Comparison of ENCODE assay signal across 18 mouse cellular contexts in genomic region chr2:6488489-6489056, GRCm38 (mm10).
DNase-seq lines count a peak whose midpoint lies in the region; ATAC-seq lines count a peak whose summit lies in the region.
"Had no signal": no experiment of that assay in that cellular context is flagged by ENCODE, and none has a peak within 500 bp of the region (broad histone marks: within the 10 kb centered on the region; RNA-seq: fewer than 3 reads in every experiment).

No protein-coding gene starts in this region.

- peak; percentile 48 for DNase-seq in forebrain, embryonic 14.5 days (ENCODE audit: low spot score)
- no peak for DNase-seq in forebrain, embryonic 10.5 days (ENCODE audit: extremely low spot score, low spot score)
- DNase-seq in left cerebral cortex, postnatal 14 days (ENCODE audit: low spot score in 2 of 2), result peak; percentile 21 to 42
- DNase-seq in left cerebral cortex, postnatal 10 days (ENCODE audit: extremely low spot score in 1 of 2, low spot score in 2 of 2), result no peak
- peak; percentile 69 for DNase-seq in telencephalon, adult 2 months (ENCODE audit: low read depth, low spot score)
- DNase-seq in thymus, postnatal 0 days (ENCODE audit: low spot score), result no peak
- DNase-seq: adrenal gland, postnatal 10 days; gastrocnemius, postnatal 14 days; heart, postnatal 10 days; lung, postnatal 10 days; spleen, adult 18-20 months had no signal

- H3K27ac ChIP-seq in forebrain, embryonic 14.5 days (ENCODE audit: low read depth, low read length), result no peak overlapping the region
- no peak overlapping the region for H3K27ac ChIP-seq in forebrain, embryonic 10.5 days
- H3K27ac ChIP-seq in forebrain, embryonic 16.5 days (ENCODE audit: low read length), result no peak overlapping the region
- H3K27ac ChIP-seq: embryonic facial prominence, embryonic 12.5 days; hindbrain, embryonic 12.5 days; limb, embryonic 13.5 days; liver, embryonic 14.5 days had no signal

- intact Hi-C loops in left cerebral cortex, postnatal 14 days (cut with DNase I), result no loop called here
- intact Hi-C loops in left cerebral cortex, postnatal 10 days (cut with DNase I), result no loop called here

- peaks cover 8% of the 10 kb centered on the region for H3K4me1 ChIP-seq in forebrain, embryonic 14.5 days (ENCODE audit: control insufficient read depth, insufficient read depth, low read length)
- H3K4me1 ChIP-seq in forebrain, embryonic 10.5 days, result peaks cover 6% of the 10 kb centered on the region
- H3K4me1 ChIP-seq in forebrain, embryonic 16.5 days (replicated peaks; ENCODE audit: control insufficient read depth, insufficient read depth, low read length), result peaks cover 12% of the 10 kb centered on the region

- H3K9ac ChIP-seq in forebrain, embryonic 14.5 days (ENCODE audit: low read length), result no peak overlapping the region
- H3K9ac ChIP-seq in forebrain, embryonic 16.5 days (replicated peaks; ENCODE audit: low read depth, low read length), result no peak overlapping the region
- H3K9ac ChIP-seq: embryonic facial prominence, embryonic 12.5 days; hindbrain, embryonic 12.5 days; limb, embryonic 13.5 days; liver, embryonic 14.5 days had no signal

- WGBS in forebrain, embryonic 14.5 days, result 82% methylated on average over 14 of the region's 14 CpGs
- WGBS in forebrain, embryonic 10.5 days, result 94% methylated on average over 14 of the region's 14 CpGs
- WGBS in forebrain, embryonic 16.5 days, result 75% methylated on average over 14 of the region's 14 CpGs

- no peak overlapping the region for H3K4me2 ChIP-seq in forebrain, embryonic 14.5 days (ENCODE audit: low read length)
- no peak overlapping the region for H3K4me2 ChIP-seq in forebrain, embryonic 16.5 days (ENCODE audit: low read length)
- H3K4me2 ChIP-seq: embryonic facial prominence, embryonic 12.5 days; hindbrain, embryonic 12.5 days; limb, embryonic 13.5 days had no signal

- H3K27me3 ChIP-seq in forebrain, embryonic 14.5 days (replicated peaks; ENCODE audit: control insufficient read depth, insufficient read depth, low read length), result no peaks in the 10 kb centered on the region
- H3K27me3 ChIP-seq in forebrain, embryonic 10.5 days (ENCODE audit: poor library complexity, severe bottlenecking), result no peaks in the 10 kb centered on the region
- no peaks in the 10 kb centered on the region for H3K27me3 ChIP-seq in forebrain, embryonic 16.5 days (replicated peaks; ENCODE audit: control insufficient read depth, insufficient read depth, low read length)
- H3K27me3 ChIP-seq: embryonic facial prominence, embryonic 12.5 days; hindbrain, embryonic 12.5 days; limb, embryonic 13.5 days had no signal

- no peaks in the 10 kb centered on the region for H3K36me3 ChIP-seq in forebrain, embryonic 14.5 days (ENCODE audit: control insufficient read depth, insufficient read depth, low read length)
- H3K36me3 ChIP-seq in forebrain, embryonic 10.5 days (replicated peaks), result no peaks in the 10 kb centered on the region
- H3K36me3 ChIP-seq in forebrain, embryonic 16.5 days (ENCODE audit: control insufficient read depth, insufficient read depth), result no peaks in the 10 kb centered on the region
- H3K36me3 ChIP-seq: embryonic facial prominence, embryonic 12.5 days; hindbrain, embryonic 12.5 days; limb, embryonic 13.5 days had no signal

- no peaks in the 10 kb centered on the region for H3K9me3 ChIP-seq in forebrain, embryonic 14.5 days (replicated peaks; ENCODE audit: control insufficient read depth, low read length)
- H3K9me3 ChIP-seq in forebrain, embryonic 10.5 days, result no peaks in the 10 kb centered on the region
- no peaks in the 10 kb centered on the region for H3K9me3 ChIP-seq in forebrain, embryonic 16.5 days (ENCODE audit: control insufficient read depth, low read length)
- H3K9me3 ChIP-seq: embryonic facial prominence, embryonic 12.5 days; hindbrain, embryonic 12.5 days; limb, embryonic 13.5 days had no signal

- no peak overlapping the region for H3K4me3 ChIP-seq in forebrain, embryonic 14.5 days (ENCODE audit: low read depth, low read length)
- no peak overlapping the region for H3K4me3 ChIP-seq in forebrain, embryonic 10.5 days
- H3K4me3 ChIP-seq in forebrain, embryonic 16.5 days (replicated peaks; ENCODE audit: low read length), result no peak overlapping the region
- H3K4me3 ChIP-seq: embryonic facial prominence, embryonic 12.5 days; hindbrain, embryonic 12.5 days; limb, embryonic 13.5 days had no signal

- ATAC-seq in forebrain, embryonic 14.5 days, result peak; percentile 29; the same call in 1 of the 2 replicates
- peak; percentile 67 for ATAC-seq in forebrain, embryonic 16.5 days
- ATAC-seq: intestine, embryonic 16.5 days; midbrain, embryonic 16.5 days had no signal

Comparison
In these comparisons a context has a peak if more than half of its experiments do, and no peak if none do; other contexts are left out.
1. DNase-seq: peak in forebrain, embryonic 14.5 days (single experiment), left cerebral cortex, postnatal 14 days (2 of 2) and telencephalon, adult 2 months (single experiment); none in forebrain, embryonic 10.5 days (single experiment), left cerebral cortex, postnatal 10 days (0 of 2) and thymus, postnatal 0 days (single experiment).